Mouse (Mus musculus) ES-E14 (cell line): ENCODE measurements around the gene Nhlrc4. TPM values are rescaled to one million over a fixed set of nuclear protein-coding genes. Genes with fewer than 3 reads are reported as not detected.

Experiments used
- DNase-seq: peaks from one replicate; pipeline ENCODE4 v3.0.0-alpha.2; 2013; ENCODE audit warnings: low read depth, low spot score
- H3K27ac ChIP-seq: 2 replicates; pipeline ENCODE4 v1.5.1; 2012; ENCODE audit warnings: low read depth, mild to moderate bottlenecking, low read length, moderate library complexity, mixed read lengths; ENCODE audit not compliant: poor library complexity, insufficient read depth, severe bottlenecking
- H3K36me3 ChIP-seq: 2 replicates; pipeline ENCODE4 v1.6.1; 2012; ENCODE audit warnings: mild to moderate bottlenecking, low read length, moderate library complexity, mixed read lengths; ENCODE audit not compliant: control insufficient read depth, poor library complexity, insufficient read depth, severe bottlenecking
- H3K4me1 ChIP-seq, 2 experiments: fragments of 150-350 bp in 1 of 2; sonication (generic) in 1 of 2; 2 replicates each; pipeline ENCODE4 v1.6.1; 2012; ENCODE audit warnings: low read length in 2 of 2, mild to moderate bottlenecking in 1 of 2, mixed read lengths in 1 of 2; ENCODE audit not compliant: control insufficient read depth in 2 of 2, insufficient read depth in 2 of 2, poor library complexity in 1 of 2
- H3K4me3 ChIP-seq, 2 experiments: fragments of 150-350 bp in 1 of 2; sonication (generic) in 1 of 2; 2 replicates each; pipeline ENCODE4 v1.5.1; 2012; ENCODE audit warnings: low read length in 2 of 2, low read depth in 1 of 2, mild to moderate bottlenecking in 1 of 2, mixed read lengths in 1 of 2; ENCODE audit not compliant: insufficient read depth in 1 of 2, poor library complexity in 1 of 2, severe bottlenecking in 1 of 2
- H3K9ac ChIP-seq: 2 replicates; pipeline ENCODE4 v1.6.1; 2012; ENCODE audit warnings: low read depth, mild to moderate bottlenecking, low read length, mixed read lengths; ENCODE audit not compliant: poor library complexity, insufficient read depth, severe bottlenecking
- H3K9me3 ChIP-seq: fragments of 150-350 bp; sonication (generic); 2 replicates; pipeline ENCODE4 v1.6.1; 2012; ENCODE audit warnings: low read depth, mild to moderate bottlenecking, low read length; ENCODE audit not compliant: control insufficient read depth, insufficient read depth
- CHD2 ChIP-seq: IDR thresholded peaks from 2 replicates; pipeline ENCODE4 v1.6.1; 2014; ENCODE audit warnings: mild to moderate bottlenecking, low read depth, low read length, inconsistent platforms
- HCFC1 ChIP-seq: IDR thresholded peaks from 2 replicates; pipeline ENCODE4 v1.6.1; 2012; ENCODE audit warnings: low read length, inconsistent platforms, borderline replicate concordance; ENCODE audit not compliant: insufficient read depth
- MAFK ChIP-seq: IDR thresholded peaks from 2 replicates; pipeline ENCODE4 v1.6.1; 2014; ENCODE audit warnings: mild to moderate bottlenecking, low read depth, low read length, inconsistent platforms; ENCODE audit not compliant: insufficient read depth
- ZC3H11A ChIP-seq: IDR thresholded peaks from 2 replicates; pipeline ENCODE4 v1.6.1; 2012; ENCODE audit warnings: low read depth, mild to moderate bottlenecking, inconsistent platforms, low read length, borderline replicate concordance
- ZNF384 ChIP-seq: IDR thresholded peaks from 2 replicates; pipeline ENCODE4 v1.6.1; 2012; ENCODE audit warnings: low read depth, low read length, inconsistent platforms
- in situ Hi-C, 2 experiments: fragments of 600-800 bp; cut with MboI; formaldehyde crosslinking; loops; one replicate each; pipeline ENCODE4 v1.15.1; 2025; ENCODE audit warnings: low sequenced_read_pairs in 2 of 2, inconsistent platforms in 1 of 2; ENCODE audit not compliant: unreplicated experiment in 2 of 2
- total RNA-seq: library from RNA; depleted of rRNA; stranded (reverse); fragments of 300-350 nt; gene quantifications from 2 replicates; pipeline ENCODE4 v1.2.3, GENCODE M21; 2012

The Nhlrc4 gene
- total RNA-seq, 1 experiment, result 0.18 TPM

GRCm38 (mm10) chr17:25985306-25986294, 40.8 kb upstream of the Nhlrc4 start, which contains the start of gene Capn15:
TSS of gene Capn15 (minus strand) at chr17:25985796.
- Histone ChIP-seq H3K36me3 (peaks cover 7% of the 10 kb centered on the region; the same call in 1 of the 2 replicates), H3K27ac (peak within 1 kb of the TSS; percentile 45; the same call in 1 of the 2 replicates), H3K9me3 (no peaks in the 10 kb centered on the region), H3K4me3 (peak within 1 kb of the TSS; percentile 82 to 87), H3K9ac (peak within 1 kb of the TSS; percentile 84), H3K4me1 (peaks cover 1 to 5% of the 10 kb centered on the region in 2 experiments; a peak in 1 of 4 replicates)
- TF ChIP-seq ZC3H11A (no peak), MAFK (no peak), HCFC1 (peak; percentile 97), CHD2 (peak; percentile 42; the same call in 1 of the 2 replicates), ZNF384 (no peak)
- peak; percentile 98 for DNase-seq
- in situ Hi-C loops, result no loop called here

GRCm38 (mm10) chr17:25984556-25985305, 40.0 kb upstream of the Nhlrc4 start:
- peaks cover 3% of the 10 kb centered on the region; the same call in 1 of the 2 replicates for H3K36me3 ChIP-seq
- in situ Hi-C loops, result no loop called here
- peak overlapping the region; percentile 84 for H3K9ac ChIP-seq
- peak overlapping the region; percentile 61 to 82 for H3K4me3 ChIP-seq
- no peak for DNase-seq
- no peak for TF ChIP-seq HCFC1
- TF ChIP-seq ZNF384, result no peak
- TF ChIP-seq MAFK, result no peak
- TF ChIP-seq ZC3H11A, result no peak
- TF ChIP-seq CHD2, result no peak
- peaks cover 5% of the 10 kb centered on the region in 2 experiments; a peak in 2 of 4 replicates for H3K4me1 ChIP-seq
- H3K9me3 ChIP-seq, result no peaks in the 10 kb centered on the region
- H3K27ac ChIP-seq, result no peak overlapping the region

- TF ChIP-seq CHD2 (no peak), MAFK (no peak), ZC3H11A (no peak), HCFC1 (no peak), ZNF384 (no peak)
- Histone ChIP-seq H3K4me1 (peaks cover 5% of the 10 kb centered on the region in 2 experiments; a peak in 2 of 4 replicates), H3K27ac (no peak overlapping the region), H3K9ac (no peak overlapping the region; the same call in 1 of the 2 replicates), H3K4me3 (no peak overlapping the region), H3K9me3 (no peaks in the 10 kb centered on the region), H3K36me3 (no peaks in the 10 kb centered on the region)
- DNase-seq, result no peak
- in situ Hi-C loops, result no loop called here
These were observed 39.3 kb upstream of the Nhlrc4 start for GRCm38 (mm10) chr17:25984066-25984465.

GRCm38 (mm10) chr17:25982913-25983312, 38.2 kb upstream of the Nhlrc4 start:
- H3K9me3 ChIP-seq, result no peaks in the 10 kb centered on the region
- TF ChIP-seq ZNF384 (no peak), ZC3H11A (no peak), CHD2 (no peak), HCFC1 (no peak), MAFK (no peak)
- no peak overlapping the region for H3K9ac ChIP-seq
- no peak overlapping the region for H3K4me3 ChIP-seq
- peaks cover 5% of the 10 kb centered on the region in 2 experiments; a peak in 2 of 4 replicates for H3K4me1 ChIP-seq
- DNase-seq, result no peak
- in situ Hi-C loops, result no loop called here
- H3K27ac ChIP-seq, result no peak overlapping the region
- H3K36me3 ChIP-seq, result no peaks in the 10 kb centered on the region
